Mouse (Mus musculus) forebrain, embryonic 11.5 days (tissue): ENCODE results near the gene Iars2. TPM values are rescaled to one million over a fixed set of nuclear protein-coding genes. Genes with fewer than 3 reads are reported as not detected.

Experiments
- ATAC-seq: fragments of 200-750 bp; cut with Nextera tagmentation; replicated peaks from 2 replicates; pipeline ENCODE4 v1.8.0; 2017; ENCODE audit warnings: moderate TSS enrichment; ENCODE audit not compliant: low FRiP score
- DNase-seq: peaks from one replicate; pipeline ENCODE4 v3.0.0-alpha.2; 2017; ENCODE audit warnings: low spot score
- H3K27ac ChIP-seq: fragments of 300-500 bp; sonication (generic); 2 replicates; pipeline ENCODE4 v1.5.1; 2014; ENCODE audit warnings: low read depth, low read length
- H3K27me3 ChIP-seq: fragments of 300-500 bp; sonication (generic); 2 replicates; pipeline ENCODE4 v1.6.1; 2014; ENCODE audit warnings: mild to moderate bottlenecking, low read length, mixed read lengths; ENCODE audit not compliant: control insufficient read depth, insufficient read depth
- H3K36me3 ChIP-seq: fragments of 300-500 bp; sonication (generic); 2 replicates; pipeline ENCODE4 v1.6.1; 2014; ENCODE audit warnings: mild to moderate bottlenecking, low read length, moderate library complexity, mixed read lengths; ENCODE audit not compliant: control insufficient read depth, insufficient read depth
- H3K4me1 ChIP-seq: fragments of 300-500 bp; sonication (generic); replicated peaks from 2 replicates; pipeline ENCODE4 v1.6.1; 2014; ENCODE audit warnings: low read length, mixed read lengths; ENCODE audit not compliant: control insufficient read depth, insufficient read depth
- H3K4me2 ChIP-seq: fragments of 300-500 bp; sonication (generic); 2 replicates; pipeline ENCODE4 v1.6.1; 2014; ENCODE audit warnings: low read depth, mild to moderate bottlenecking, low read length, moderate library complexity, mixed read lengths; ENCODE audit not compliant: severe bottlenecking
- H3K4me3 ChIP-seq: fragments of 300-500 bp; sonication (generic); 2 replicates; pipeline ENCODE4 v1.5.1; 2014; ENCODE audit warnings: low read depth, low read length
- H3K9ac ChIP-seq: fragments of 300-500 bp; sonication (generic); 2 replicates; pipeline ENCODE4 v1.6.1; 2014; ENCODE audit warnings: low read length
- H3K9me3 ChIP-seq: fragments of 300-500 bp; sonication (generic); 2 replicates; pipeline ENCODE4 v1.6.1; 2016; ENCODE audit warnings: low read length, mixed read lengths; ENCODE audit not compliant: control insufficient read depth
- WGBS: fragments of 180-500 bp; shearing (Covaris S2); extraction: QIAGEN DNeasy Blood & Tissue Kit; methylation state at CpG from one replicate; pipeline ENCODE4 v1.1.7; 2014; 5-methylcytosine and 5-hydroxymethylcytosine counted together
- polyA plus RNA-seq: library from polyadenylated mRNA; unstranded; fragments of >200 nt; fragmentation: Nextera tagmentation; extraction: Ambion mirVana; gene quantifications from 2 replicates; pipeline ENCODE4 v1.2.1, GENCODE M21; 2014

The Iars2 gene
- polyA plus RNA-seq, 1 experiment from 2014 or later, result 29.8 TPM

GRCm38 (mm10) chr1:185342441-185342840 is 13.2 kb upstream of the Iars2 start:
- Histone ChIP-seq H3K27me3 (no peaks in the 10 kb centered on the region), H3K9me3 (no peaks in the 10 kb centered on the region), H3K9ac (no peak overlapping the region), H3K4me3 (no peak overlapping the region), H3K36me3 (0 out of 2 replicates have a peak, but pooled peaks cover 2% of the 10 kb centered on the region), H3K4me2 (no peak overlapping the region), H3K27ac (no peak overlapping the region; the same call in 1 of the 2 replicates), H3K4me1 (no peaks in the 10 kb centered on the region)
- DNase-seq, result no peak
- ATAC-seq, result no peak
- 92% methylated on average over 4 of the region's 4 CpGs for WGBS

DNA sequence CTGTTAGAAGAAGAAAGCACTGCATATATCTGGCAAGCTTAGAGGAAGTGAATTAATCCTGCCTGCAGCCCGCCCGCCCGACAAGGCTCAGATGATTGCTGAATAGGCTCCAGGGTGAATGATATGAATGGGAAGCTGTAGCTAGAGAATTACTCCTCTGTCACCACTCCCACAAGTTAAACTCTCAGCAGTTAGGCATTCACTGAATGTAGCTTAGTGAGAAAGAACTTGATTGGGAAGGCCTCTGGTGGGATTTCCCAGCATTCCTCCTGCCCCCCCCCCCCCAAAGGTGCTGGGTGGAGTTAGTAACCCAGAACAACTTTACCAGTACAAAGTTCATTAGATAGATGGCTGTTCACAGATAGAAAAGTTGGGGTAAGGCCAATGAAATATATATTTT is 7.3 kb upstream of the Iars2 start:
- H3K4me1 ChIP-seq, result peaks cover 2% of the 10 kb centered on the region; the same call in 1 of the 2 replicates

GRCm38 (mm10) chr1:185335231-185335765 is 6.1 kb upstream of the Iars2 start:
- H3K4me1 ChIP-seq, result peaks cover 2% of the 10 kb centered on the region; the same call in 1 of the 2 replicates
- no peak overlapping the region for H3K4me3 ChIP-seq
- H3K9ac ChIP-seq, result no peak overlapping the region
- no peak for DNase-seq
- no peak overlapping the region for H3K4me2 ChIP-seq
- no peak for ATAC-seq
- no peaks in the 10 kb centered on the region for H3K27me3 ChIP-seq
- no peaks in the 10 kb centered on the region for H3K36me3 ChIP-seq
- no peak overlapping the region for H3K27ac ChIP-seq
- no peaks in the 10 kb centered on the region for H3K9me3 ChIP-seq
- 74% methylated on average over 6 of the region's 6 CpGs for WGBS

More for the DNA sequence above, 7.3 kb upstream of the Iars2 start:
- Histone ChIP-seq H3K9ac (no peak overlapping the region), H3K27me3 (no peaks in the 10 kb centered on the region), H3K4me2 (no peak overlapping the region), H3K27ac (no peak overlapping the region), H3K9me3 (no peaks in the 10 kb centered on the region), H3K36me3 (no peaks in the 10 kb centered on the region), H3K4me3 (no peak overlapping the region)
- DNase-seq, result no peak
- no peak for ATAC-seq
- 25% methylated on average over 3 of the region's 3 CpGs for WGBS

DNA sequence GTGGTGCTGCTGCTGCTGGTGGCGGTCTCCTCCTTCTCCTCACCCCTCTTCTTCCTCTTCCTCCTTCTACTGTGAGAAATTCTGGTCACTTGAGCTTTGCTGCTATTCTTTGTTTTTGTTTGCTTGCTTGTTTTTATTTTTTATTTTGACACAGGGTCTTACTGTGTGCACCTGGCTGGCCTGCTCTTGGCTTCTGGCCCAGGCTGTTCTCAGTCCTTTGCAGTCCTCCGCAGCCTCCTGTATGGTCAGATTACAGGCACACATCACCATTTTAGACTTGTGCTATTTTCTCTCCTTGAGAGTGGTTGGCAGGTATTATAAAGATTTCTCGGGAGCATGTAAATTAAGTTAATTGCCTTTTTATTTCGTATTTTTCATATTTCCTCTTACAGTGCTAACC is 4.9 kb upstream of the Iars2 start:
- H3K9ac ChIP-seq, result no peak overlapping the region

DNA sequence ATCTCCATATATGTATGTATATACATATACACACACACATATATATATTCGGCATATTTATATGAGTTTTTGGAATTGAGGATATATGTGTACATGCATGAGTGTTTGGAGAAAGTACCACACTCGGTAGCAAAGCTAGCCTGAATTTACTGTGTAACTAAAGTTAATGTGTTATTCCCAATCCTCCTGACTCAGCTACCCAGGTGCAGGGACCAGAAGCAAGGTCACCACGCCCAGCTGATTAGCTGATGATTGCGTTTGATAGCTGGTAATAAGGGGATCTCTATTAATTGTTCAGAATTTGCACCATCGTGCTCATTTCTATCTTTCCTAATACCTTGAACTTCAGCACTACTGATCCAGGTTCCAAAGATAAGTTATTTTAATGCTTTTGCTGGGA is 4.5 kb upstream of the Iars2 start:
- H3K4me1 ChIP-seq, result peaks cover 2% of the 10 kb centered on the region; the same call in 1 of the 2 replicates
- no peak overlapping the region for H3K4me3 ChIP-seq
- H3K4me2 ChIP-seq, result no peak overlapping the region
- H3K36me3 ChIP-seq, result no peaks in the 10 kb centered on the region
- no peak overlapping the region for H3K27ac ChIP-seq
- no peaks in the 10 kb centered on the region for H3K27me3 ChIP-seq
- no peaks in the 10 kb centered on the region for H3K9me3 ChIP-seq
- DNase-seq (no peak), ATAC-seq (no peak)
- H3K9ac ChIP-seq, result no peak overlapping the region
- 93% methylated on average over 5 of the region's 5 CpGs for WGBS

More for the DNA sequence above, 4.9 kb upstream of the Iars2 start:
- WGBS, result 90% methylated on average over 4 of the region's 4 CpGs
- ATAC-seq (no peak), DNase-seq (no peak)
- Histone ChIP-seq H3K27ac (no peak overlapping the region), H3K4me2 (no peak overlapping the region), H3K27me3 (no peaks in the 10 kb centered on the region), H3K9me3 (no peaks in the 10 kb centered on the region), H3K4me3 (no peak overlapping the region), H3K4me1 (peaks cover 2% of the 10 kb centered on the region; the same call in 1 of the 2 replicates), H3K36me3 (no peaks in the 10 kb centered on the region)

- Histone ChIP-seq H3K4me2 (peak within 1 kb of the TSS; percentile 69), H3K4me3 (peak within 1 kb of the TSS; percentile 60), H3K4me1 (peaks cover 2% of the 10 kb centered on the region; the same call in 1 of the 2 replicates), H3K27ac (peak within 1 kb of the TSS; percentile 69), H3K36me3 (no peaks in the 10 kb centered on the region), H3K9me3 (no peaks in the 10 kb centered on the region), H3K27me3 (no peaks in the 10 kb centered on the region), H3K9ac (peak within 1 kb of the TSS; percentile 80)
- WGBS, result under 1% methylated on average over 24 of the region's 32 CpGs
- DNase-seq (peak; percentile 93), ATAC-seq (peak; percentile 83)
These were observed 2.8 kb upstream of the Iars2 start, which contains the start of gene Bpnt1 for GRCm38 (mm10) chr1:185331983-185332430. Gene Bpnt1 (plus strand): TSS chr1:185332149.

DNA sequence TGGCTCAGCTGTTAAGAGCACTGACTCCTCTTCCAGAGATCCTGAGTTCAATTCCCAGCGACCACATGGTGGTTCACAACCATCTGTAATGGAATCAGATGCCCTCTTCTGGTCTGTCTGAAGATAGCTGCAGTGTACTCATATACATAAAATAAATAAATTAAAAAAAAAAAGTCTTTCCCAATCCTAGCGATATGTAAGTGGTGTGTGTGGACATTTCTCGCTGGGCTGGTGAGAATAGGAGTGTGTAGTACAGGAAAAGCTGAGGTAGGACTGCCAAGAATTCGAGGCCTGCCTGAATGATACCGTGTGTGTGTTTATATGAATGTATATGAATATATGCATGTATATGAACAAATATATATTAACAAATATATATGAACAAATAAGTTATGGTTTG is 2.2 kb upstream of the Iars2 start:
- WGBS, result 53% methylated on average over 5 of the region's 5 CpGs

GRCm38 (mm10) chr1:185329851-185330250 is 655 bp upstream of the Iars2 start:
- Histone ChIP-seq H3K27ac (no peak overlapping the region), H3K36me3 (no peaks in the 10 kb centered on the region), H3K9ac (no peak overlapping the region), H3K4me1 (peaks cover 2% of the 10 kb centered on the region; the same call in 1 of the 2 replicates), H3K27me3 (no peaks in the 10 kb centered on the region), H3K4me2 (no peak overlapping the region; the same call in 1 of the 2 replicates), H3K9me3 (no peaks in the 10 kb centered on the region), H3K4me3 (no peak overlapping the region)
- no peak for DNase-seq
- 87% methylated on average over 8 of the region's 8 CpGs for WGBS
- ATAC-seq, result no peak

More for the DNA sequence above, 2.2 kb upstream of the Iars2 start:
- Histone ChIP-seq H3K4me3 (no peak overlapping the region), H3K9ac (no peak overlapping the region), H3K36me3 (no peaks in the 10 kb centered on the region), H3K27ac (no peak overlapping the region), H3K9me3 (no peaks in the 10 kb centered on the region), H3K4me1 (peaks cover 2% of the 10 kb centered on the region; the same call in 1 of the 2 replicates), H3K4me2 (0 out of 2 replicates have a peak overlapping the region, but pooled peaks have one; percentile 69), H3K27me3 (no peaks in the 10 kb centered on the region)
- ATAC-seq (no peak), DNase-seq (no peak)
